Mouse (Mus musculus) limb, embryonic 14.5 days (tissue): ENCODE measurements around the gene Tufm. TPM values are rescaled to one million over a fixed set of nuclear protein-coding genes. Genes with fewer than 3 reads are reported as not detected.

Source experiments
- ATAC-seq: fragments of 200-750 bp; cut with Nextera tagmentation; 2 replicates; pipeline ENCODE4 v1.8.0; 2017; ENCODE audit warnings: low read depth, moderate number of reproducible peaks, moderate TSS enrichment; ENCODE audit not compliant: low FRiP score
- DNase-seq: peaks from one replicate; pipeline ENCODE4 v3.0.0-alpha.2; 2015; ENCODE audit warnings: low spot score
- H3K27ac ChIP-seq: fragments of 300-500 bp; sonication (generic); replicated peaks from 2 replicates; pipeline ENCODE4 v1.5.1; 2014; ENCODE audit warnings: low read depth, mild to moderate bottlenecking, low read length, moderate library complexity, mixed read lengths
- H3K27me3 ChIP-seq: fragments of 300-500 bp; sonication (generic); 2 replicates; pipeline ENCODE4 v1.6.1; 2014; ENCODE audit warnings: low read length, mixed read lengths; ENCODE audit not compliant: control insufficient read depth, insufficient read depth
- H3K36me3 ChIP-seq: fragments of 300-500 bp; sonication (generic); 2 replicates; pipeline ENCODE4 v1.6.1; 2014; ENCODE audit warnings: mild to moderate bottlenecking, low read length, moderate library complexity, mixed read lengths; ENCODE audit not compliant: control insufficient read depth, insufficient read depth
- H3K4me1 ChIP-seq: fragments of 300-500 bp; sonication (generic); 2 replicates; pipeline ENCODE4 v1.6.1; 2014; ENCODE audit warnings: antibody characterized with exemption, low read length, mixed read lengths; ENCODE audit not compliant: control insufficient read depth, insufficient read depth
- H3K4me2 ChIP-seq: fragments of 300-500 bp; sonication (generic); replicated peaks from 2 replicates; pipeline ENCODE4 v1.6.1; 2014; ENCODE audit warnings: low read depth, mild to moderate bottlenecking, low read length, moderate library complexity; ENCODE audit not compliant: severe bottlenecking
- H3K4me3 ChIP-seq: fragments of 300-500 bp; sonication (generic); replicated peaks from 2 replicates; pipeline ENCODE4 v1.5.1; 2014; ENCODE audit warnings: low read length
- H3K9ac ChIP-seq: fragments of 300-500 bp; sonication (generic); 2 replicates; pipeline ENCODE4 v1.6.1; 2014; ENCODE audit warnings: mild to moderate bottlenecking, low read depth, low read length, moderate library complexity; ENCODE audit not compliant: severe bottlenecking
- H3K9me3 ChIP-seq: fragments of 300-500 bp; sonication (generic); 2 replicates; pipeline ENCODE4 v1.6.1; 2016; ENCODE audit warnings: low read length; ENCODE audit not compliant: control insufficient read depth
- POLR2A ChIP-seq: fragments of 200-500 bp; IDR thresholded peaks from 2 replicates; pipeline ENCODE4 v1.8.0; 2012; ENCODE audit warnings: inconsistent platforms, mild to moderate bottlenecking, moderate library complexity, borderline replicate concordance; ENCODE audit not compliant: insufficient read depth, insufficient read length; ENCODE audit errors: extremely low read depth
- WGBS: fragments of 180-500 bp; shearing (Covaris S2); extraction: QIAGEN DNeasy Blood & Tissue Kit; methylation state at CpG from one replicate; pipeline ENCODE4 v1.1.7; 2014; 5-methylcytosine and 5-hydroxymethylcytosine counted together
- polyA plus RNA-seq, 2 experiments: library from polyadenylated mRNA; depleted of rRNA in 1 of 2; stranded (reverse) in 1 of 2; unstranded in 1 of 2; fragments of >200 nt; fragmentation: Nextera tagmentation in 1 of 2; extraction: Ambion mirVana in 1 of 2; gene quantifications; 2 replicates each; pipeline versions ENCODE4 v1.2.1 to v1.2.3; 2012 to 2014

The Tufm gene
- polyA plus RNA-seq, 2 experiments, result 111 to 125 TPM

DNA sequence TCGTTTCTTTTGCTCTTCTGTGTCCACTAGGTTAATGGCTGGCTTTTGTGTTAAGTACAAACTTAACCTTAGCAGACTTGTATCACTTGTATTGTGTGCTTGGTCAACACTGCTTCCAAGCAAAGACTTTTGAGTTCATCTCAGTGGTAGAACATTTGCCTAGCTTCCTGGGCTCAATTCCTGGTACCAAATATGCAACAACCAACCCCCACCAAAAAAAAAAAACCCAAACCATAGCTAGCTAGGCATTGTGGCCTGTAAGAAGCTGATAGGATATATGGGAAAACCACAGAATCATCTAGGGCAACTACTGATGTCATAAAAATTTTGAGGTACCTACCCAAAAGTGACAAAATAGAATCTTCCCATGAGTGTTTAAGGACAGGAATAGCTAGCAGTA is 3.8 kb downstream of the Tufm start:
- ATAC-seq, result no peak
- Histone ChIP-seq H3K9ac (no peak overlapping the region), H3K36me3 (peaks cover 66% of the 10 kb centered on the region), H3K27ac (no peak overlapping the region), H3K4me2 (no peak overlapping the region), H3K4me1 (0 out of 2 replicates have a peak, but pooled peaks cover 4% of the 10 kb centered on the region), H3K27me3 (no peaks in the 10 kb centered on the region), H3K4me3 (no peak overlapping the region), H3K9me3 (no peaks in the 10 kb centered on the region)
- no peak for TF ChIP-seq POLR2A
- DNase-seq, result no peak
- 76% methylated on average over 1 of the region's 1 CpGs for WGBS

- H3K9me3 ChIP-seq, result no peaks in the 10 kb centered on the region
- TF ChIP-seq POLR2A, result no peak
- DNase-seq (no peak), ATAC-seq (no peak)
- no peak overlapping the region for H3K4me3 ChIP-seq
- H3K27ac ChIP-seq, result no peak overlapping the region
- no peak overlapping the region for H3K9ac ChIP-seq
- H3K4me1 ChIP-seq, result 0 out of 2 replicates have a peak, but pooled peaks cover 4% of the 10 kb centered on the region
- H3K27me3 ChIP-seq, result no peaks in the 10 kb centered on the region
- 60% methylated on average over 11 of the region's 11 CpGs for whole genome bisulfite sequencing
- peaks cover 76% of the 10 kb centered on the region for H3K36me3 ChIP-seq
- H3K4me2 ChIP-seq, result no peak overlapping the region
Measured at GRCm38 (mm10) chr7:126491973-126492372, 4.8 kb downstream of the Tufm start.

- Histone ChIP-seq H3K4me2 (no peak overlapping the region), H3K36me3 (peaks cover 96% of the 10 kb centered on the region), H3K27ac (no peak overlapping the region), H3K9me3 (no peaks in the 10 kb centered on the region), H3K9ac (no peak overlapping the region), H3K4me1 (no peaks in the 10 kb centered on the region), H3K4me3 (no peak overlapping the region), H3K27me3 (no peaks in the 10 kb centered on the region)
- TF ChIP-seq POLR2A, result no peak
- DNase-seq (no peak), ATAC-seq (no peak)
- WGBS, result 93% methylated on average over 6 of the region's 6 CpGs
Measured at GRCm38 (mm10) chr7:126494120-126494519, 7.0 kb downstream of the Tufm start.

- Histone ChIP-seq H3K9ac (no peak overlapping the region), H3K27ac (no peak overlapping the region), H3K4me1 (peaks cover 6% of the 10 kb centered on the region; the same call in 1 of the 2 replicates), H3K36me3 (peaks cover 98% of the 10 kb centered on the region), H3K9me3 (no peaks in the 10 kb centered on the region), H3K27me3 (no peaks in the 10 kb centered on the region), H3K4me2 (no peak overlapping the region), H3K4me3 (no peak overlapping the region)
- TF ChIP-seq POLR2A, result no peak
- DNase-seq (no peak), ATAC-seq (no peak)
- WGBS, result 89% methylated on average over 5 of the region's 5 CpGs
Measured at GRCm38 (mm10) chr7:126496475-126496874, 9.3 kb downstream of the Tufm start.

DNA sequence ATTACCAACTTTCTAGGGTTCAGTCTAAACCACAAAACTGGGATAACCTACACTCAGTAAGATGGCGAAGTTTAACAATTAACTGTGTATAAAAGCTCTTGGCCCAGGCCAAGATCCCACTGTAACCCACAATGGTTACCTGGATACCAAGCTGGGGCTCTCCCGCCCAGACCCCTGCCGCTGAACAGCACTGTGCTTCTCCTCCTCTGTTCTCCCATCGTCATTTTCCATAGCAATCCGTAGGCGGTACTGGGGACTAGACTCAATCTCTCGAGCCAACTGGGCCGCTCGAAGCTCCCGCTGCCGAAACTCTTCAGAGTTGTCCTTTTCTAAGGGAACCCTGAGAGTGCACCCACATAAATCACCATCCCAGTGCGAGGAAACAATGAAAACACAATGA is 10.8 kb downstream of the Tufm start:
- WGBS, result 93% methylated on average over 12 of the region's 12 CpGs
- Histone ChIP-seq H3K4me3 (no peak overlapping the region), H3K36me3 (peaks cover 84% of the 10 kb centered on the region), H3K9ac (no peak overlapping the region), H3K4me1 (peaks cover 8% of the 10 kb centered on the region; the same call in 1 of the 2 replicates), H3K27ac (no peak overlapping the region), H3K4me2 (no peak overlapping the region), H3K27me3 (no peaks in the 10 kb centered on the region), H3K9me3 (no peaks in the 10 kb centered on the region)
- no peak for TF ChIP-seq POLR2A
- DNase-seq (no peak), ATAC-seq (no peak)

DNA sequence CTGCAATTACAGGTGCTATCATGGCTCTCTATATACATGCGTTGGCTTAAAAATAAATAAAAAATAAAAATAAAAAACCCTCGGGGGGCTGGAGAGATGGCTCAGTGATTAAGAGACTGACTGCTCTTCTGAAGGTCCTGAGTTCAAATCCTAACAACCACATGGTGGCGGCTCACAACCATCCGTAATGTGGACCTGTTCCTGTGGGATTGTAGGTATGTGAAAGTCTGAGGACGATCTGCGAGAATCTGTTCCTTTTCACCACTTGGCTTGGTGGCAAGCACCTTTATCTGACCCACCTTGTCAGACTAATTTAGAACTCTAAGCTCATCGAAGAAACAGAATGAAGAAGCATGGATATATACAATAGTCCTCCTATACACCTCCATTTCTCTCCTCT is 12.3 kb downstream of the Tufm start:
- H3K4me3 ChIP-seq, result no peak overlapping the region
- H3K9me3 ChIP-seq, result no peaks in the 10 kb centered on the region
- no peaks in the 10 kb centered on the region for H3K27me3 ChIP-seq
- ATAC-seq (no peak), DNase-seq (no peak)
- H3K4me1 ChIP-seq, result peaks cover 13% of the 10 kb centered on the region
- WGBS, result 95% methylated on average over 7 of the region's 7 CpGs
- no peak overlapping the region for H3K9ac ChIP-seq
- H3K36me3 ChIP-seq, result peaks cover 70% of the 10 kb centered on the region
- no peak for TF ChIP-seq POLR2A
- no peak overlapping the region for H3K4me2 ChIP-seq
- H3K27ac ChIP-seq, result no peak overlapping the region
